Mouse (Mus musculus) activated CD4-positive, CD25-positive, alpha-beta regulatory T cell (primary cell): ENCODE measurements around the gene Sytl3. TPM values are rescaled to one million over a fixed set of nuclear protein-coding genes. Genes with fewer than 3 reads are reported as not detected.

Experiments
- polyA plus RNA-seq, 2 experiments: library from polyadenylated mRNA; unstranded; fragments of 100-300 nt; shearing (Covaris generic); gene quantifications; one replicate each; pipeline ENCODE4 v1.2.1; 2017

Sytl3 gene
- 1 to 10 TPM; 4.1 to 7.0 TPM for polyA plus RNA-seq

GRCm38 (mm10) chr17:6658801-6659200 is at the start of gene Sytl3:
Gene Sytl3 (plus strand): TSS chr17:6659093.

DNA sequence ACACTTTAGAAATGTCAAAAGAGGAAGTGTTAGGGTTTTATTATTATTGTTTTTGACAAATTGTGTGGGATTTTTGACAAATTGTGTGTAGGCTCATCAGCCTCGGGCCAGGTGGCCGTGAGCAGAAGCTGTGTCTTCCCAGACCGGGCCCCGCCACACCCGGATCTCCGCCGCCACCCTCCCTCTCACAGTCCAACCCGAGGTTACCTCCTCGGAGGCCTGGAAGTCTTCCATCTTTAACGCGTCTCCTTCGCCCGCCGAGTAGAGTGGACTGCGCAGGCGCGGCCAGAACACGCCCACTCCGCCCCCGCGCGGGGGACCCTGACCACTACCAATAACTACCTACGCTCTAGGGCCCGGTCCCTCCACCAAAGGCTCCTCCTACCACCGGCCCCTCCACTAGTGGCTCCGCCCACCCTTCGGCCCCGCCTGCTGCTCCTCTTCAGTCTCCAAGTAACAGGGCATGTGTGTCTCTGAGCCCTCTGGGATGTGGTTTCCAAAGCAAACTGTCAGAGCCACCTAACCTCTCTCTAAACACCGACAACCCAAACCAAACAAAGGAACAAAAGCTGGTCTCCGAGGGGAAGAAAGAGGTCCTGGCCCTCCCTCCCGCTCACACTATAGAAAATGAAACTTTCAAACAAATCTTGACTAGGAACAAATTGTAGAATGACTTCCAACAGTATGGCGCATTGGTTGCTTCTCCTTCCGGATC is 3.2 kb upstream of the Sytl3 start, which contains the start of gene Dynlt1f:
TSS of gene Dynlt1f (minus strand) at position 334 of the 715 bp plus-strand sequence.

GRCm38 (mm10) chr17:6782611-6783005 is 123.7 kb downstream of the Sytl3 start, which contains the start of gene Ezr:
Gene Ezr (minus strand): TSS chr17:6782784.

Other genes with a start within 250 kb of the Sytl3 start
- gene Dynlt1b, start 229.0 kb upstream of the Sytl3 start, polyA plus RNA-seq, result 100 to 1,000 TPM in 1 of 2 experiments, 10 to 100 TPM in 1; 93.3 to 130 TPM
- gene Dynlt1c, start 57.4 kb upstream of the Sytl3 start, polyA plus RNA-seq, result 10 to 100 TPM; 19.8 to 24.2 TPM
- 10 to 100 TPM; 69.7 to 88.2 TPM for gene Dynlt1f, start 3.2 kb upstream of the Sytl3 start, polyA plus RNA-seq
- 100 to 1,000 TPM; 209 to 289 TPM for gene Ezr, start 123.7 kb downstream of the Sytl3 start, polyA plus RNA-seq